Mouse (Mus musculus) thymus, adult 2 months (tissue): ENCODE results near the gene Cenpn.

Experiments used
- CTCF ChIP-seq: fragments of 200-500 bp; IDR thresholded peaks from 2 replicates; pipeline ENCODE4 v1.5.1; 2012; ENCODE audit warnings: mild to moderate bottlenecking, control low read depth, low read length, moderate library complexity, borderline replicate concordance; ENCODE audit not compliant: control insufficient read depth, poor library complexity, insufficient read depth; ENCODE audit errors: extremely low read depth
- POLR2A ChIP-seq: fragments of 200-500 bp; IDR thresholded peaks from 2 replicates; pipeline ENCODE4 v1.6.1; 2012; ENCODE audit warnings: mild to moderate bottlenecking, low read length, control low read depth, moderate library complexity; ENCODE audit not compliant: control insufficient read depth, poor library complexity, insufficient read depth; ENCODE audit errors: extremely low read depth

- TF ChIP-seq POLR2A (no peak), CTCF (no peak)
Observed at GRCm38 (mm10) chr8:116943555-116944384, 22.2 kb downstream of the Cenpn start.
